Mouse (Mus musculus) forebrain, embryonic 11.5 days (tissue): ENCODE measurements at regions not wholly inside any gene's neighbourhood (a gene's known extent, or its start where the extent isn't known, plus 50 kb on each side); places are given as distances from the start of the nearest gene placed in this dataset.

Experiments
- ATAC-seq: fragments of 200-750 bp; cut with Nextera tagmentation; replicated peaks from 2 replicates; pipeline ENCODE4 v1.8.0; 2017; ENCODE audit warnings: moderate TSS enrichment; ENCODE audit not compliant: low FRiP score
- DNase-seq: peaks from one replicate; pipeline ENCODE4 v3.0.0-alpha.2; 2017; ENCODE audit warnings: low spot score
- H3K27ac ChIP-seq: fragments of 300-500 bp; sonication (generic); 2 replicates; pipeline ENCODE4 v1.5.1; 2014; ENCODE audit warnings: low read depth, low read length
- H3K27me3 ChIP-seq: fragments of 300-500 bp; sonication (generic); 2 replicates; pipeline ENCODE4 v1.6.1; 2014; ENCODE audit warnings: mild to moderate bottlenecking, low read length, mixed read lengths; ENCODE audit not compliant: control insufficient read depth, insufficient read depth
- H3K36me3 ChIP-seq: fragments of 300-500 bp; sonication (generic); 2 replicates; pipeline ENCODE4 v1.6.1; 2014; ENCODE audit warnings: mild to moderate bottlenecking, low read length, moderate library complexity, mixed read lengths; ENCODE audit not compliant: control insufficient read depth, insufficient read depth
- H3K4me1 ChIP-seq: fragments of 300-500 bp; sonication (generic); replicated peaks from 2 replicates; pipeline ENCODE4 v1.6.1; 2014; ENCODE audit warnings: low read length, mixed read lengths; ENCODE audit not compliant: control insufficient read depth, insufficient read depth
- H3K4me2 ChIP-seq: fragments of 300-500 bp; sonication (generic); 2 replicates; pipeline ENCODE4 v1.6.1; 2014; ENCODE audit warnings: low read depth, mild to moderate bottlenecking, low read length, moderate library complexity, mixed read lengths; ENCODE audit not compliant: severe bottlenecking
- H3K4me3 ChIP-seq: fragments of 300-500 bp; sonication (generic); 2 replicates; pipeline ENCODE4 v1.5.1; 2014; ENCODE audit warnings: low read depth, low read length
- H3K9ac ChIP-seq: fragments of 300-500 bp; sonication (generic); 2 replicates; pipeline ENCODE4 v1.6.1; 2014; ENCODE audit warnings: low read length
- H3K9me3 ChIP-seq: fragments of 300-500 bp; sonication (generic); 2 replicates; pipeline ENCODE4 v1.6.1; 2016; ENCODE audit warnings: low read length, mixed read lengths; ENCODE audit not compliant: control insufficient read depth
- WGBS: fragments of 180-500 bp; shearing (Covaris S2); extraction: QIAGEN DNeasy Blood & Tissue Kit; methylation state at CpG from one replicate; pipeline ENCODE4 v1.1.7; 2014; 5-methylcytosine and 5-hydroxymethylcytosine counted together

- no peaks in the 10 kb centered on the region for H3K9me3 ChIP-seq
- no peak overlapping the region for H3K4me3 ChIP-seq
- no peak for DNase-seq
- H3K27me3 ChIP-seq, result no peaks in the 10 kb centered on the region
- no peak overlapping the region for H3K9ac ChIP-seq
- no peaks in the 10 kb centered on the region for H3K4me1 ChIP-seq
- H3K36me3 ChIP-seq, result no peaks in the 10 kb centered on the region
- WGBS, result 80% methylated on average over 1 of the region's 1 CpGs
- no peak overlapping the region for H3K4me2 ChIP-seq
- ATAC-seq, result no peak
- H3K27ac ChIP-seq, result no peak overlapping the region
Measured at GRCm38 (mm10) chr9:43692015-43692414, 51.8 kb upstream of the Nectin1 start.

DNA sequence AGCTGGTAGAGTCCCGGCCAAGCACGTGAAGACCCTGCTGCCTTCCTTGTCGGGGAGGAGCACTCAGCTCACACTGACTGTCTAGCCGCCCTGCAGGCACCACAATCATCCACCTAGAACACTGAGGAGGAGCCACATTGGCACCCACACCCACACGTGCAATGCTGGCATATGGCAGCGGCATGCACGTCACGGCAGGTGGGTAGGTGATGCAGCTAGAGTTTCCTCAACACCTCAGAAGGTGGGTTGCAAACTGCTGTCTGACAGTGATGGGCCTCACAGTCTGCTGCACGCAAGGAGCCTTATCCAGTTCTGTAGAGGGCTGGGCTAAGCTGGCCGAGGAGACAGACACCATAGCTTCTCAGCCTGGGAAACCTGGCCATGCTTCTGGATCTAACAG lies 51.2 kb upstream of the Nectin1 start:
- WGBS, result 89% methylated on average over 10 of the region's 10 CpGs
- Histone ChIP-seq H3K4me1 (no peaks in the 10 kb centered on the region), H3K27me3 (no peaks in the 10 kb centered on the region), H3K27ac (no peak overlapping the region), H3K4me3 (no peak overlapping the region), H3K4me2 (no peak overlapping the region), H3K36me3 (no peaks in the 10 kb centered on the region), H3K9ac (no peak overlapping the region), H3K9me3 (no peaks in the 10 kb centered on the region)
- DNase-seq (no peak), ATAC-seq (no peak)
